Mouse (Mus musculus) erythroblast, embryonic 14.5 days (primary cell): ENCODE data around the gene Ssu72.

Experiments used
- GATA1 ChIP-seq: IDR thresholded peaks from 2 replicates; pipeline ENCODE4 v1.6.1; 2012; ENCODE audit warnings: low read length, inconsistent platforms, mixed read lengths
- TAL1 ChIP-seq: IDR thresholded peaks from 3 replicates; pipeline ENCODE4 v1.6.1; 2012; ENCODE audit warnings: low read length, inconsistent platforms, mixed read lengths

DNA sequence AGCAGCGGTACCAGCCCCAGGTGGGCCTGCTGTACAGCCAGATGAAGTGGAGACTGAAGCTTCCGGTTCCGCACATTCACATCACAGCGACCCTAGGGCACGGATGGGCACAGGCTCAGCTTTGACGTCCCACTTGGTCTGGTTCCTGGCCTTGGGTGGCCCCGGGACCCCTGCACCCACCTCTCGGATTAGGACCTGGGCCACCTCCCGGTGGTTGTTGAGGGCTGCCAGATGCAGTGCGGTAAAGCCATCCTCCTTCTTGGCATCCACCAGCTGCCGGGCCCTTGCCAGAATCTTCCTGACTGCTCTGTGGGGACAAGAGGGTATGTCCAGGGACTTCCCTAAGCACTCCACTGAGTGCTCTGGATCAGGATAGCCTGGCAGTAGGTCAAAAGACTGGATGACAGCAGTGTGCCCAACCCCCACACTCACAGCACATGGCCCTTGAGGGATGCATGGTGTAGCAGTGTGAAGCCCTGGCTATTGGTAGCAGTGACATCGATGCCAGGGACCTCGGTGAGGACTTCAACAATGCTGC, 48.3 kb upstream of the Ssu72 start:
- TF ChIP-seq GATA1, result no peak
- TF ChIP-seq TAL1, result no peak
